Mouse (Mus musculus) B cell, adult 67 days (primary cell): ENCODE measurements around the gene Sgpp2. TPM values are rescaled to one million over a fixed set of nuclear protein-coding genes. Genes with fewer than 3 reads are reported as not detected.

Experiments
- total RNA-seq, 2 experiments: library from RNA; stranded (reverse); gene quantifications; 4 replicates each; pipeline ENCODE4 v1.2.4; 2023

Gene Sgpp2
- not detected for total RNA-seq

DNA sequence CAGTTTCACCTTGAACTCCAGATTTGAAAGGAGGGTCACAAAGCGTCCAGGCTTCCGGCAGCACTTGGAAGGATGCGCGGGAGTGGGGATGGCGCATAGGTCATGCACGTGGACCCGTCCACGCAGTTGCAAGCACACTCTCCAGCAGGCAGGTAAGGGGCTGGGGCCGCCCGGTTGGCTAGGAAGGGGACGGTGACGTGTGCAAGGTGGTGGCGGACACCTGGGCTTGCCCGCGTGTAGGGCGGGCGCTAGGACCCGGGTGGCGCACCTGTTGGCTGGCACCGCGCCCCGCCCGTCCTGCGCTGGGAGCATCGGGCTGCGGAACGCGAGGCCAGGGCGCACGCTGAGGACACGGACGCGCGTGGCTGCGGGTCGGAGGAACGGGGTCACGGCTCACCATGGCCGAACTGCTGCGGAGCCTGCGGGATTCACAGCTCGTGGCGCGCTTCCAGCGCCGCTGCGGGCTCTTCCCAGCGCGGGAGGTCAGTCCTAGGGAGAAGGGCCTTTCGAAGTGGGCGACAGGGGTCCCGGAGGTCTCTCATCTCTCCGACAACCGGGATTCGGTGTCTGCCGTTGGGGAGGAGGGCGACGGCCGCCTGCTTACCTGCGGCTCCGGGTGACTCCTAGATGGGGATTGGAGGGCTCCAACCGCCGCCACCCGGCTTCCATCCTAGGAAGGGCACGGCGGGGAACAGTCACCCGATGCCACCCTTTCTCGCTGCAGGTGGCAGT is at the start of gene Sgpp2:
Gene Sgpp2, plus strand, starts transcription at position 325 of the 732 bp plus-strand sequence.

Other genes with a start within 250 kb of the Sgpp2 start
- not detected for gene Pax3, start 113.2 kb upstream of the Sgpp2 start, total RNA-seq
- gene Farsb, start 178.6 kb downstream of the Sgpp2 start, total RNA-seq = 10 to 100 TPM; 53.0 to 58.2 TPM
- 1 to 10 TPM; 1.8 to 2.3 TPM for gene Mogat1, start 200.6 kb downstream of the Sgpp2 start, total RNA-seq
- not detected for gene BC035947, start 201.8 kb downstream of the Sgpp2 start, total RNA-seq